Mouse (Mus musculus): ENCODE results near the gene Prox2.

- TF ChIP-seq POLR2A (IDR thresholded peaks at IDR 0.05; ENCODE audit: insufficient read depth, low read depth, low read length) (no peak), CTCF (IDR thresholded peaks at IDR 0.05) (no peak), EP300 (IDR thresholded peaks at IDR 0.05; ENCODE audit: insufficient read depth, low read depth, low read length) (no peak)
These were observed 16.5 kb downstream of the Prox2 start for GRCm38 (mm10) chr12:85094010-85094409.
